Mouse (Mus musculus): ENCODE results near the gene Cnpy1. TPM values are rescaled to one million over a fixed set of nuclear protein-coding genes. Genes with fewer than 3 reads are reported as not detected.

The Cnpy1 gene
- polyA plus RNA-seq, 1 experiment from 2014 or later, result 0.60 TPM

GRCm38 (mm10) chr5:28206448-28206847 is 39.2 kb downstream of the Cnpy1 start:
- Histone ChIP-seq H3K27ac (ENCODE audit: low read length) (no peak overlapping the region), H3K4me2 (ENCODE audit: low read depth, low read length) (no peak overlapping the region), H3K4me3 (ENCODE audit: low read length) (no peak overlapping the region), H3K9me3 (ENCODE audit: control insufficient read depth, low read length) (no peaks in the 10 kb centered on the region), H3K36me3 (ENCODE audit: control insufficient read depth, insufficient read depth, low read length) (no peaks in the 10 kb centered on the region), H3K4me1 (ENCODE audit: control insufficient read depth, insufficient read depth, low read length) (peaks cover 7% of the 10 kb centered on the region), H3K9ac (ENCODE audit: low read depth, low read length) (no peak overlapping the region), H3K27me3 (replicated peaks; ENCODE audit: control insufficient read depth, insufficient read depth, low read length) (peaks cover 48% of the 10 kb centered on the region)
- 31% methylated on average over 4 of the region's 4 CpGs for WGBS
- ATAC-seq, result no peak

- Histone ChIP-seq H3K36me3 (ENCODE audit: control insufficient read depth, insufficient read depth, low read length) (no peaks in the 10 kb centered on the region), H3K4me3 (ENCODE audit: low read length) (no peak overlapping the region), H3K9me3 (ENCODE audit: control insufficient read depth, low read length) (no peaks in the 10 kb centered on the region), H3K27ac (ENCODE audit: low read length) (no peak overlapping the region), H3K9ac (ENCODE audit: low read depth, low read length) (no peak overlapping the region), H3K4me2 (ENCODE audit: low read depth, low read length) (no peak overlapping the region), H3K4me1 (ENCODE audit: control insufficient read depth, insufficient read depth, low read length) (peaks cover 3% of the 10 kb centered on the region), H3K27me3 (replicated peaks; ENCODE audit: control insufficient read depth, insufficient read depth, low read length) (peaks cover 42% of the 10 kb centered on the region)
- WGBS, result 58% methylated on average over 2 of the region's 2 CpGs
- ATAC-seq, result no peak
These were observed 40.9 kb downstream of the Cnpy1 start for GRCm38 (mm10) chr5:28204678-28205077.

GRCm38 (mm10) chr5:28203086-28203485 is 42.5 kb downstream of the Cnpy1 start:
- Histone ChIP-seq H3K4me2 (ENCODE audit: low read depth, low read length) (no peak overlapping the region), H3K27me3 (replicated peaks; ENCODE audit: control insufficient read depth, insufficient read depth, low read length) (peaks cover 35% of the 10 kb centered on the region), H3K36me3 (ENCODE audit: control insufficient read depth, insufficient read depth, low read length) (no peaks in the 10 kb centered on the region), H3K27ac (ENCODE audit: low read length) (no peak overlapping the region), H3K4me1 (ENCODE audit: control insufficient read depth, insufficient read depth, low read length) (no peaks in the 10 kb centered on the region), H3K9ac (ENCODE audit: low read depth, low read length) (no peak overlapping the region), H3K9me3 (ENCODE audit: control insufficient read depth, low read length) (no peaks in the 10 kb centered on the region), H3K4me3 (ENCODE audit: low read length) (no peak overlapping the region)
- 72% methylated on average over 6 of the region's 6 CpGs for WGBS
- no peak for ATAC-seq

GRCm38 (mm10) chr5:28199089-28199873 is 46.3 kb downstream of the Cnpy1 start:
- H3K9ac ChIP-seq (ENCODE audit: low read depth, low read length), result no peak overlapping the region
- peaks cover 15% of the 10 kb centered on the region; the same call in 1 of the 2 replicates for H3K27me3 ChIP-seq (replicated peaks; ENCODE audit: control insufficient read depth, insufficient read depth, low read length)
- no peak overlapping the region for H3K4me3 ChIP-seq (ENCODE audit: low read length)
- no peaks in the 10 kb centered on the region for H3K9me3 ChIP-seq (ENCODE audit: control insufficient read depth, low read length)
- WGBS, result 30% methylated on average over 7 of the region's 7 CpGs
- H3K4me2 ChIP-seq (ENCODE audit: low read depth, low read length), result no peak overlapping the region
- H3K4me1 ChIP-seq (ENCODE audit: control insufficient read depth, insufficient read depth, low read length), result no peaks in the 10 kb centered on the region
- no peak overlapping the region for H3K27ac ChIP-seq (ENCODE audit: low read length)
- no peak for ATAC-seq
- H3K36me3 ChIP-seq (ENCODE audit: control insufficient read depth, insufficient read depth, low read length), result no peaks in the 10 kb centered on the region

DNA sequence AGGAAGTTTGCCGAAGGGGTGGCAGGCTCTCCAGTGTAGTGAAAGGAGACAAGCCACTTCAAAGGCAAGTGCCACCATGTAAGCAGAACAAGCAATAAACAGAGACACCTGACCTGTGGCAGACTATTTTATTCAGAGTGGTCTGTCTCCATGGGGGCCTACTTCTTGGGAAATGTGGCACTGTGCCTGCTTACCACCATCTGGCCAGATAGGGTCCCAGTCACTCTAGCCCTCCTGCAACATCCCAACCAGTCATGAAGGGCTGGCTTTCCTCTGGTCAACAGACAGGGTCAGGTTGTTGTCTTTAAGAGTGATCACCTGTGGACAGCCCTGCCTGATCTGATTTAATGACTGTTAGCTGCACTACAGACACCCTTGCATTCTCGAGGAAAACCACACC is 50.1 kb downstream of the Cnpy1 start:
- Histone ChIP-seq H3K4me3 (ENCODE audit: low read length) (no peak overlapping the region), H3K36me3 (ENCODE audit: control insufficient read depth, insufficient read depth, low read length) (no peaks in the 10 kb centered on the region), H3K9me3 (ENCODE audit: control insufficient read depth, low read length) (no peaks in the 10 kb centered on the region), H3K9ac (ENCODE audit: low read depth, low read length) (no peak overlapping the region), H3K4me2 (ENCODE audit: low read depth, low read length) (no peak overlapping the region), H3K4me1 (ENCODE audit: control insufficient read depth, insufficient read depth, low read length) (no peaks in the 10 kb centered on the region), H3K27me3 (replicated peaks; ENCODE audit: control insufficient read depth, insufficient read depth, low read length) (peaks cover 13% of the 10 kb centered on the region; the same call in 1 of the 2 replicates), H3K27ac (ENCODE audit: low read length) (no peak overlapping the region)
- 32% methylated on average over 2 of the region's 2 CpGs for WGBS
- ATAC-seq, result no peak

DNA sequence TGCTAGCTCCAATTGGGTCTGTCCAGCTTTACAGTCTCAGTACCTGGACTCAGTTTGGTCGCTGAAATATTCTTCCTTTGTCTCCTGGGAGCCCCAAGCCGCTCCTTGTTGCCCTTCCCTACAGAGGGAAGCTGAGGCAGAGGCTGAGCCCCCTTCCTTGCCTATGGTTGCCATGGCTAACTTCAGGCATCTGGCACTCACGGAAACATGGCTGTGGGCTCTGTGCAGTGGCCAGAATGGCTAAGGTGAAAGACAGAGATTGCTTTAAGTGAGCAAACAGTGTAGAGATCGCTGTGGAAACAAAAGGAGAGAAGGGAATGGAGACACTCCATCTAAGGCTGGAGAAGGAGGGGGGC is 53.5 kb downstream of the Cnpy1 start:
- Histone ChIP-seq H3K9me3 (ENCODE audit: control insufficient read depth, low read length) (no peaks in the 10 kb centered on the region), H3K4me1 (ENCODE audit: control insufficient read depth, insufficient read depth, low read length) (no peaks in the 10 kb centered on the region), H3K27ac (ENCODE audit: low read length) (no peak overlapping the region), H3K36me3 (ENCODE audit: control insufficient read depth, insufficient read depth, low read length) (no peaks in the 10 kb centered on the region), H3K9ac (ENCODE audit: low read depth, low read length) (no peak overlapping the region), H3K27me3 (replicated peaks; ENCODE audit: control insufficient read depth, insufficient read depth, low read length) (no peaks in the 10 kb centered on the region), H3K4me3 (ENCODE audit: low read length) (no peak overlapping the region), H3K4me2 (ENCODE audit: low read depth, low read length) (no peak overlapping the region)
- WGBS, result 54% methylated on average over 4 of the region's 4 CpGs
- no peak for ATAC-seq

- WGBS, result 53% methylated on average over 3 of the region's 3 CpGs
- Histone ChIP-seq H3K4me3 (ENCODE audit: low read length) (no peak overlapping the region), H3K27me3 (replicated peaks; ENCODE audit: control insufficient read depth, insufficient read depth, low read length) (no peaks in the 10 kb centered on the region), H3K9ac (ENCODE audit: low read depth, low read length) (no peak overlapping the region), H3K9me3 (ENCODE audit: control insufficient read depth, low read length) (no peaks in the 10 kb centered on the region), H3K4me1 (ENCODE audit: control insufficient read depth, insufficient read depth, low read length) (no peaks in the 10 kb centered on the region), H3K36me3 (ENCODE audit: control insufficient read depth, insufficient read depth, low read length) (no peaks in the 10 kb centered on the region), H3K4me2 (ENCODE audit: low read depth, low read length) (no peak overlapping the region), H3K27ac (ENCODE audit: low read length) (no peak overlapping the region)
- ATAC-seq, result no peak
These were observed 54.2 kb downstream of the Cnpy1 start for GRCm38 (mm10) chr5:28191201-28192098.

DNA sequence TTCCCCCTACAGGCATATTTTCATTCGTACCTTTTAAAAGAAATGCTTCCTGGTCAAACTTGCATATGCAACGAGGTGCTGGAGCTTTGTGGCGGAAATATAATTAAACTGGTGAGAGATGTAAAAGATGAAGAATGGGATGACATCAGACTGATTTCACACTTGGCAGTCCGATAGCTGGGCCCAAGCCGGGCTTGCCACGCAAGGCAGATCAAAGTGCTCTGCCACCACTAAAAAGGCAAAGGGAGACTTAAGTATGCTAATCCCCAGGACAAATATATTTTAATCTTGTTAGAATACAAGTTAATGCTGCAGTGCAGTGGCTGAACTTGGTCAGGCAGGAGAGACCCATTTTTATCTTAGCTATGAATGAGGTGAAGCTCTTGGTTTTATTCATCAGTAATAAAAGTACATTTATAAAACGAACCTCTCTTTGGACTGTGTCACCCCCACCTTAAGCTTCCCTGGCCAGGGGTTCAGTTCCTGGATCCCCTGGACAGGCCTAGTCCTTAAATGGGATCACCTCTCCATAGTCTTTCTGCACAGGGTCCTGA is 66.3 kb downstream of the Cnpy1 start:
- Histone ChIP-seq H3K9ac (ENCODE audit: low read depth, low read length) (no peak overlapping the region), H3K4me3 (ENCODE audit: low read length) (no peak overlapping the region), H3K27me3 (replicated peaks; ENCODE audit: control insufficient read depth, insufficient read depth, low read length) (peaks cover 52% of the 10 kb centered on the region), H3K4me2 (ENCODE audit: low read depth, low read length) (no peak overlapping the region), H3K27ac (ENCODE audit: low read length) (no peak overlapping the region), H3K36me3 (ENCODE audit: control insufficient read depth, insufficient read depth, low read length) (no peaks in the 10 kb centered on the region), H3K4me1 (ENCODE audit: control insufficient read depth, insufficient read depth, low read length) (no peaks in the 10 kb centered on the region), H3K9me3 (ENCODE audit: control insufficient read depth, low read length) (no peaks in the 10 kb centered on the region)
- WGBS, result 48% methylated on average over 7 of the region's 7 CpGs
- ATAC-seq, result no peak

GRCm38 (mm10) chr5:28178322-28178721 is 67.3 kb downstream of the Cnpy1 start:
- ATAC-seq, result no peak
- Histone ChIP-seq H3K9ac (ENCODE audit: low read depth, low read length) (no peak overlapping the region), H3K4me1 (ENCODE audit: control insufficient read depth, insufficient read depth, low read length) (no peaks in the 10 kb centered on the region), H3K27me3 (replicated peaks; ENCODE audit: control insufficient read depth, insufficient read depth, low read length) (peaks cover 62% of the 10 kb centered on the region), H3K36me3 (ENCODE audit: control insufficient read depth, insufficient read depth, low read length) (no peaks in the 10 kb centered on the region), H3K4me2 (ENCODE audit: low read depth, low read length) (no peak overlapping the region), H3K4me3 (ENCODE audit: low read length) (no peak overlapping the region), H3K27ac (ENCODE audit: low read length) (no peak overlapping the region), H3K9me3 (ENCODE audit: control insufficient read depth, low read length) (no peaks in the 10 kb centered on the region)
- WGBS, result 26% methylated on average over 5 of the region's 5 CpGs
